Mouse (Mus musculus) lung, embryonic 14.5 days (tissue): ENCODE data around the gene Gm45711. TPM values are rescaled to one million over a fixed set of nuclear protein-coding genes. Genes with fewer than 3 reads are reported as not detected.
"Not testable (repeated sequence)": the region's sequence is repeated elsewhere in the genome, so short reads cannot be mapped to it uniquely, and the experiment has no call there.

Experiments
- ATAC-seq: fragments of 200-750 bp; cut with Nextera tagmentation; 2 replicates; pipeline ENCODE4 v1.8.0; 2017; ENCODE audit warnings: mild to moderate bottlenecking, moderate TSS enrichment, moderate library complexity; ENCODE audit not compliant: insufficient read depth
- DNase-seq: peaks from one replicate; pipeline ENCODE4 v3.0.0-alpha.2; 2015
- H3K27ac ChIP-seq: fragments of 300-500 bp; sonication (generic); 2 replicates; pipeline ENCODE4 v1.5.1; 2014; ENCODE audit warnings: low read depth, mild to moderate bottlenecking, moderate library complexity
- H3K27me3 ChIP-seq: fragments of 300-500 bp; sonication (generic); 2 replicates; pipeline ENCODE4 v1.6.1; 2014; ENCODE audit warnings: low read length, control low read depth; ENCODE audit not compliant: insufficient read depth
- H3K36me3 ChIP-seq: fragments of 300-500 bp; sonication (generic); 2 replicates; pipeline ENCODE4 v1.6.1; 2014; ENCODE audit warnings: control low read depth; ENCODE audit not compliant: insufficient read depth
- H3K4me1 ChIP-seq: fragments of 300-500 bp; sonication (generic); 2 replicates; pipeline ENCODE4 v1.6.1; 2014; ENCODE audit warnings: antibody characterized with exemption, control low read depth; ENCODE audit not compliant: insufficient read depth
- H3K4me2 ChIP-seq: fragments of 300-500 bp; sonication (generic); 2 replicates; pipeline ENCODE4 v1.6.1; 2014; ENCODE audit warnings: mild to moderate bottlenecking
- H3K4me3 ChIP-seq: fragments of 300-500 bp; sonication (generic); 2 replicates; pipeline ENCODE4 v1.5.1; 2014; ENCODE audit warnings: low read depth, low read length
- H3K9ac ChIP-seq: fragments of 300-500 bp; sonication (generic); 2 replicates; pipeline ENCODE4 v1.6.1; 2014
- H3K9me3 ChIP-seq: fragments of 300-500 bp; sonication (generic); 2 replicates; pipeline ENCODE4 v1.6.1; 2016; ENCODE audit warnings: low read depth, low read length, control low read depth
- CTCF ChIP-seq: IDR thresholded peaks from 2 replicates; pipeline ENCODE4 v1.5.1; 2016; ENCODE audit warnings: antibody characterized with exemption, low read depth
- WGBS: fragments of 180-500 bp; shearing (Covaris S2); extraction: QIAGEN DNeasy Blood & Tissue Kit; methylation state at CpG from one replicate; pipeline ENCODE4 v1.1.7; 2014; 5-methylcytosine and 5-hydroxymethylcytosine counted together
- polyA plus RNA-seq: library from polyadenylated mRNA; unstranded; fragments of >200 nt; fragmentation: Nextera tagmentation; extraction: Ambion mirVana; gene quantifications from 2 replicates; pipeline ENCODE4 v1.2.1, GENCODE M21; 2014

The Gm45711 gene
- polyA plus RNA-seq, 1 experiment from 2014 or later = not detected

DNA sequence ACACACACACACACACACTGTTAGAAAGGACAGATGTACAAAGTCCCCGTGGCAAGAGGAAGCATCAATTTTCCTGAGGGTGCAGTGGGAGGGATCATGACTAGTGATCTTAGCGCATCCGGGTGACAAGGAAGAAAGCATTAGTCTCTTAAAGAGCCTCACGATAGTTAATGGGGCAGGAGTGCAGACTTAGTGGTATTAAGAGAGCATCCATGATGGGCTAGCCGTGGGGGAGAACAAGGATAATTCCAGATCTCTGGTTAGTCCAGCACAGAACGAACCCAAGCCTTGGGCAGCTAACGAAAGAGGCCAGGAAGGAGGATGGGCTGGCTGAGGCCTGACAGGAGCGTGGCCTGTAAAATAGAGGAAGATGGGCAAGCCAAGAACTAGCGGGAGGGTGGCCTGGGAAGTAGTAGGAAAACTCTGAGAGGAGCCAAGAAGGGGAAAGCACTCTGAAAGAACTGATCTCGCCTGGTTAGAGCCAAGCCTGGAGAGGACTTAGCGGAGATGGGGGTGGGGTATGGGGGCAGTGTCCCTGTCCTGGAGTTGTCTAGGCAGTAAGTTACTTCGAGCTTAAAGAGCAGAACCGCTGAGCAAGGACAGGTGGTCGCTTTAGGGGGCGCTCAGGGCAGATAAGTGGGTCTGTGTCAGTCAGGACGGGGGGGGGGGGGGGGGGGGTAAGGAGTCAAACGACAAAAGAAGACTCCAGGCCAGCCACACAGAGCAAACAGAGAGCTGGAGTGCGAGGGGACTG, 29.5 kb upstream of the Gm45711 start, which contains the start of gene Cmtm3:
Cmtm3 (plus strand) TSS at position 182 of the 754 bp plus-strand sequence.
- H3K27me3 ChIP-seq = no peaks in the 10 kb centered on the region
- WGBS = 13% methylated on average over 17 of the region's 18 CpGs
- peaks cover 14% of the 10 kb centered on the region; the same call in 1 of the 2 replicates for H3K36me3 ChIP-seq
- no peaks in the 10 kb centered on the region for H3K4me1 ChIP-seq
- TF ChIP-seq CTCF = no peak
- peak within 1 kb of the TSS; percentile 90 for H3K9ac ChIP-seq
- H3K9me3 ChIP-seq = no peaks in the 10 kb centered on the region
- H3K4me3 ChIP-seq = peak within 1 kb of the TSS; percentile 70
- H3K27ac ChIP-seq = peak within 1 kb of the TSS; percentile 94
- H3K4me2 ChIP-seq = peak within 1 kb of the TSS; percentile 72
- DNase-seq (peak; percentile 46), ATAC-seq (peak; percentile 4; the same call in 1 of the 2 replicates)

GRCm38 (mm10) chr8:104337890-104338289, 28.0 kb upstream of the Gm45711 start:
- peak; percentile 19; the same call in 1 of the 2 replicates for TF ChIP-seq CTCF
- no peaks in the 10 kb centered on the region for H3K36me3 ChIP-seq
- no peak overlapping the region for H3K4me2 ChIP-seq
- H3K9me3 ChIP-seq = no peaks in the 10 kb centered on the region
- ATAC-seq (no peak), DNase-seq (no peak)
- H3K4me3 ChIP-seq = no peak overlapping the region
- no peak overlapping the region for H3K27ac ChIP-seq
- H3K27me3 ChIP-seq = no peaks in the 10 kb centered on the region
- H3K9ac ChIP-seq = no peak overlapping the region
- WGBS = 44% methylated on average over 3 of the region's 3 CpGs
- H3K4me1 ChIP-seq = no peaks in the 10 kb centered on the region

GRCm38 (mm10) chr8:104336806-104337205, 26.9 kb upstream of the Gm45711 start:
- H3K27ac ChIP-seq = no peak overlapping the region
- no peak overlapping the region for H3K4me3 ChIP-seq
- no peak for DNase-seq
- TF ChIP-seq CTCF = no peak
- H3K36me3 ChIP-seq = no peaks in the 10 kb centered on the region
- no peaks in the 10 kb centered on the region for H3K4me1 ChIP-seq
- WGBS = 76% methylated on average over 1 of the region's 1 CpGs
- H3K4me2 ChIP-seq = no peak overlapping the region
- no peaks in the 10 kb centered on the region for H3K27me3 ChIP-seq
- H3K9me3 ChIP-seq = no peaks in the 10 kb centered on the region
- ATAC-seq = no peak
- H3K9ac ChIP-seq = no peak overlapping the region

DNA sequence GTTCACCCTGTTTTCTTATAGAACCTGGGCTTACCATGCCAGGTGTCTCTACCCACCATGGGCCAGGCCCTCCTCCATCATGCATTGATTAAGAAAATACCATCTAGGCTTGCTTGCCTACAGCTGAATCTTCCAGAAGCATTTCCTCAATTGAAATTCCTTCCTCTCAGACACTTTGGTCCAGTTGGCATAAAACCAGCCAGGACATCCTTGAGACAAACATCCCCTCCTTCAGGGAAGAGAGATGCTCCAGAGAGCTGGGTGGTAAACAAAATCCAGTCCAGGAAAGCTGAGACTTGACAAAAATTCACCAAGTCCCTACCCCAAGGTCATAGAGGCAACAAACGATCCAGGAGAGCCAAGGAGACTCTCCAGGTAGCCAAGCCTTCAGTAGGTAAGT, 24.3 kb upstream of the Gm45711 start:
- no peaks in the 10 kb centered on the region for H3K4me1 ChIP-seq
- H3K9ac ChIP-seq = no peak overlapping the region
- no peaks in the 10 kb centered on the region for H3K36me3 ChIP-seq
- DNase-seq = no peak
- 69% methylated on average over 1 of the region's 1 CpGs for WGBS
- H3K27ac ChIP-seq = no peak overlapping the region
- H3K27me3 ChIP-seq = no peaks in the 10 kb centered on the region
- H3K4me3 ChIP-seq = no peak overlapping the region
- no peak overlapping the region for H3K4me2 ChIP-seq
- no peak for ATAC-seq
- no peaks in the 10 kb centered on the region for H3K9me3 ChIP-seq
- no peak for TF ChIP-seq CTCF

DNA sequence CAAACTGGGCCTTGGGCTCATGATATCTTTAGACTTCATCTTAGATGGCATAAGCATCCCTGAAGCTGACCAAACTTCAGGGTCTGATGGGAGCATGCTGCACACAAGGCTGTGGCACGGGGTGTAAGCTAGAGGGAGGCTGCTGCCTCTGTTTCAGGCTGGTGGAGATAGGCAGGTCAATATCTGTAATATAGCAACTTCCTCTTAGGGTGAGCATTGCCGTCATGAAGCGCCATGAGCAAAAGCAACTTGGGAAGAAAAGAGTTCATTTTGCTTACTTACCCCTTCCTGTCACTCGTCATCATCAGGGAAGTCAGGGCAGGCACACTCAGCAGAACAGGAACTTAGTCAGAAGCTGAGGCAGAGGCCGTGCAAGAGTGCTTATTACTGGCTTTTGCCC, 23.9 kb upstream of the Gm45711 start:
- TF ChIP-seq CTCF = no peak
- no peak for DNase-seq

GRCm38 (mm10) chr8:104332665-104333631, 23.1 kb upstream of the Gm45711 start:
- DNase-seq = no peak

More for the DNA sequence above, 23.9 kb upstream of the Gm45711 start:
- Histone ChIP-seq H3K4me1 (no peaks in the 10 kb centered on the region), H3K4me2 (no peak overlapping the region), H3K27ac (no peak overlapping the region), H3K9me3 (no peaks in the 10 kb centered on the region), H3K36me3 (no peaks in the 10 kb centered on the region), H3K27me3 (no peaks in the 10 kb centered on the region), H3K4me3 (no peak overlapping the region), H3K9ac (no peak overlapping the region)
- no peak for ATAC-seq
- 50% methylated on average over 5 of the region's 5 CpGs for WGBS

DNA sequence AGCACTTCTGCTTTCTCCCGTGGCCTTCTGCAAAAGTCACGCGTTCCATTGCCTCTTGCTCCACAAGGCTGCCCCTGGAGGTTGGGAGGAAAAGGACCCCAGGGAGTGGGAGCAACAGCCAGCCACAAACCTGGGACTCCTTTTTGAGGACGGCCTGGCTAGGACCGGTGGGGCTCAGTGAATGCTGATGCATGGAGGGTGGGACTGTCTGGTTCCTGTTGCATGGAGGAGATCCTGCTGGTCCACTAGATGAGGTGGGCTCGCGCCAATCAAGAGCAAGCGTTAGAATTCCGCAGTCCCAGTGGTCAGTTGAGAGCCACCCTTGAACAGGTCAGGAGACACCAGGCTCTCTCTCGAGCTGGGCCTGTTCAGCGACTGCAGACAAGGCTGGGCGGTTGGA, 12.0 kb upstream of the Gm45711 start, which contains the start of gene Cmtm2b:
Cmtm2b (plus strand) TSS at position 301 of the 400 bp plus-strand sequence.
- H3K4me2 ChIP-seq, ATAC-seq, H3K4me3 ChIP-seq, DNase-seq, H3K27ac ChIP-seq, H3K36me3 ChIP-seq, H3K9ac ChIP-seq, H3K4me1 ChIP-seq, H3K27me3 ChIP-seq, H3K9me3 ChIP-seq: not testable (repeated sequence)
- WGBS = 84% methylated on average over 10 of the region's 12 CpGs

More at GRCm38 (mm10) chr8:104332665-104333631, 23.1 kb upstream of the Gm45711 start:
- no peak overlapping the region for H3K27ac ChIP-seq
- H3K27me3 ChIP-seq = no peaks in the 10 kb centered on the region
- WGBS = 63% methylated on average over 5 of the region's 5 CpGs
- H3K36me3 ChIP-seq = no peaks in the 10 kb centered on the region
- no peak for TF ChIP-seq CTCF
- no peak overlapping the region for H3K9ac ChIP-seq
- ATAC-seq = no peak
- H3K4me1 ChIP-seq = no peaks in the 10 kb centered on the region
- no peak overlapping the region for H3K4me2 ChIP-seq
- no peak overlapping the region for H3K4me3 ChIP-seq
- no peaks in the 10 kb centered on the region for H3K9me3 ChIP-seq

GRCm38 (mm10) chr8:104321267-104321666, 11.4 kb upstream of the Gm45711 start, which contains the start of gene Gm11020:
TSS of gene Gm11020 (plus strand) at chr8:104321567.
- H3K9ac ChIP-seq, H3K27me3 ChIP-seq, H3K36me3 ChIP-seq, ATAC-seq, H3K4me2 ChIP-seq, H3K9me3 ChIP-seq, H3K4me1 ChIP-seq, H3K27ac ChIP-seq, DNase-seq, H3K4me3 ChIP-seq: not testable (repeated sequence)
- WGBS = 82% methylated on average over 8 of the region's 11 CpGs
